Mouse (Mus musculus) liver, embryonic 14.5 days (tissue): ENCODE measurements at regions not wholly inside any gene's neighbourhood (a gene's known extent, or its start where the extent isn't known, plus 50 kb on each side); places are given as distances from the start of the nearest gene placed in this dataset.

Source experiments
- ATAC-seq: fragments of 200-750 bp; cut with Nextera tagmentation; 2 replicates; pipeline ENCODE4 v1.8.0; 2017; ENCODE audit warnings: moderate number of reproducible peaks, mild to moderate bottlenecking, moderate library complexity; ENCODE audit not compliant: insufficient read depth
- DNase-seq, 3 experiments: peaks; one replicate each; pipeline ENCODE4 v3.0.0-alpha.2; 2012 to 2013; ENCODE audit warnings: low read depth in 3 of 3, low spot score in 3 of 3
- H3K27ac ChIP-seq: fragments of 300-500 bp; sonication (generic); 2 replicates; pipeline ENCODE4 v1.5.1; 2014; ENCODE audit warnings: moderate library complexity, mild to moderate bottlenecking, control low read depth, inconsistent platforms
- H3K27me3 ChIP-seq: fragments of 300-500 bp; sonication (generic); 2 replicates; pipeline ENCODE4 v1.6.1; 2014; ENCODE audit warnings: mild to moderate bottlenecking, low read length, moderate library complexity; ENCODE audit not compliant: control insufficient read depth, insufficient read depth
- H3K36me3 ChIP-seq: fragments of 300-500 bp; sonication (generic); replicated peaks from 2 replicates; pipeline ENCODE4 v1.6.1; 2014; ENCODE audit warnings: low read depth; ENCODE audit not compliant: control insufficient read depth, insufficient read depth
- H3K4me1 ChIP-seq, 2 experiments: fragments of 200-500 bp in 1 of 2; fragments of 300-500 bp in 1 of 2; sonication (generic) in 1 of 2; replicated peaks; 2 replicates each; pipeline ENCODE4 v1.6.1; 2012 to 2014; ENCODE audit warnings: antibody characterized with exemption in 1 of 2, inconsistent platforms in 1 of 2, low read length in 1 of 2; ENCODE audit not compliant: control insufficient read depth in 2 of 2, insufficient read depth in 2 of 2
- H3K4me2 ChIP-seq: fragments of 300-500 bp; sonication (generic); 2 replicates; pipeline ENCODE4 v1.6.1; 2014; ENCODE audit warnings: low read depth, mild to moderate bottlenecking, control low read depth, moderate library complexity
- H3K4me3 ChIP-seq, 2 experiments: fragments of 200-500 bp in 1 of 2; fragments of 300-500 bp in 1 of 2; sonication (generic) in 1 of 2; 2 replicates each; pipeline ENCODE4 v1.5.1; 2012 to 2014; ENCODE audit warnings: low read depth in 2 of 2, low read length in 2 of 2, mild to moderate bottlenecking in 2 of 2, control low read depth in 1 of 2, inconsistent platforms in 1 of 2, moderate library complexity in 1 of 2; ENCODE audit not compliant: insufficient read depth in 1 of 2
- H3K9ac ChIP-seq: fragments of 300-500 bp; sonication (generic); replicated peaks from 2 replicates; pipeline ENCODE4 v1.6.1; 2014; ENCODE audit warnings: mild to moderate bottlenecking, control low read depth, moderate library complexity
- H3K9me3 ChIP-seq: fragments of 300-500 bp; sonication (generic); 2 replicates; pipeline ENCODE4 v1.6.1; 2016; ENCODE audit warnings: low read length, mixed read lengths; ENCODE audit not compliant: control insufficient read depth
- CTCF ChIP-seq: IDR thresholded peaks from 2 replicates; pipeline ENCODE4 v1.5.1; 2016; ENCODE audit warnings: antibody characterized with exemption, low read depth, control low read depth
- EP300 ChIP-seq: IDR thresholded peaks from 2 replicates; pipeline ENCODE4 v1.6.1; 2016; ENCODE audit warnings: antibody characterized with exemption, low read depth
- WGBS: fragments of 180-500 bp; shearing (Covaris S2); extraction: QIAGEN DNeasy Blood & Tissue Kit; methylation state at CpG from one replicate; pipeline ENCODE4 v1.1.7; 2014; ENCODE audit not compliant: insufficient replicate concordance; 5-methylcytosine and 5-hydroxymethylcytosine counted together

DNA sequence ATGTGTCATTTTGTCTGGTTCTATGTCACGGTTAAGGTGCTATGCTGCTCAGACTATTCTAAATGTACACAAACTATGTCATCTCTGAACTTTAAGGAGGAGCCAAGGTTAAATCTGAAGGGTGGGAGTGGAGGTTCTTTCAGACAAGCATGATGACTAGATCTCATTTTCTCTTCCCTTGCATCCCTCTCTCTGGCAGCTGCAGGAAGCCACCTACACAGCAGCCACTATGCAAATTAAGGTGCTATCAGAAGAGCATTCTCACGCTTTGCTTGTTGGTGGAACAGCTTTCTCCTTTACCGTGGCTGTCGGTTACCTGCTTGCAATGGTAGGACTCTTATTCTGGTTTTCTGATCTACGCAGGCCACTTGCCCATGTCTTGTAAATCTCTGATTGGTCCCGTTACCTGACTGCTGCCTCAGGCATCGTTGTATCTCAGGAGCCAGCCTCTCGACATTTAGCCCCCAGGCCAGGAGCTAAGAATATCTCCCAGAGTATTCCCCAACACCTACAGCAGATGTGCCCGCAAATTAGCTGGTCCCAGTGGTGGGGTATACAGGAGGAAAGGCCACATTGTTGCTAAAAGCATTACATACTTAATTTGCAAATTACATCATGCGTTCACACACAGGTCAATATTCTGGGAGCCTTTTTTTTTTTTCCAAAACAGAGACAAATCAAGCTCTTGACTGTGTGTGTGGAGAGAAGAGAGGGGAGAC, 192.6 kb downstream of the Emx2 start:
- no peak for ATAC-seq
- H3K36me3 ChIP-seq, result no peaks in the 10 kb centered on the region

DNA sequence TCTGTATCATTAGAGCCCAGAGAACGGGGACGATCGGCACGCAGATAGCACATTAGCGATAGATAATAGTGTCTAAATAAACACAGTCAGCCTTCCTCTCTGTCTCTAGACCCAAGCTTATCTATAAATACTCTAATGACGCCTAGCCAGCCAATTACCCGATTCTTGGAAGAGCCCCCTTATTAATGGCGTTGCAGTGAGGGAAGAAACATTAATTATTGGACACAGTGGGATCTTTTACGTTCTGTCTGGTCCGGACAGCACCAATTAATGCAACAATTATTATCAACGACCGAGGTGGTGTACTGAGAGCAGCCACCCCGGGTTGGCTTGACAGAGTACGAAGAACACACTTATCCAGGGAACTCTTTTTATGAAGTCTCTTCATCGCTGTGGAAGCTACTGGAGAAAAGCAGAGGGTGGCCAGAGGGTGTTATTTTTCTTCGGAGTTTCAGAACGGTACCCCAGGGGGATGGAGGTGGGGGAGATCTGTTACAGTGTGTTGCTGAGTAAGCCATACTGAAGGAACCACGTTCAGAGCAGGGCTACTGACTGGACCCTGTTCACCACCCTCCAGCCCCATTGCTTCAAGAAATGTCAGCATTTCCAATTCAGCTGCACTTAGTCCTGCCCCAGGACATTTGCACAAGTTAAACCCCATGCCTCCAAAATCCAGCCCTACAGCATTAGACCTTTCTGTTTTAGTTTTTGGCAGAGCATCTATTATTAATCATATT, 195.6 kb downstream of the Emx2 start:
- no peak overlapping the region for H3K9ac ChIP-seq

More for the DNA sequence above, 192.6 kb downstream of the Emx2 start:
- H3K4me2 ChIP-seq, result no peak overlapping the region
- H3K9me3 ChIP-seq, result no peaks in the 10 kb centered on the region
- no peaks in the 10 kb centered on the region for H3K27me3 ChIP-seq
- WGBS, result 53% methylated on average over 10 of the region's 10 CpGs
- H3K4me3 ChIP-seq, result no peak overlapping the region
- TF ChIP-seq EP300 (no peak), CTCF (no peak)
- no peak overlapping the region for H3K9ac ChIP-seq
- no peaks in the 10 kb centered on the region for H3K4me1 ChIP-seq
- no peak overlapping the region for H3K27ac ChIP-seq
- no peak for DNase-seq

DNA sequence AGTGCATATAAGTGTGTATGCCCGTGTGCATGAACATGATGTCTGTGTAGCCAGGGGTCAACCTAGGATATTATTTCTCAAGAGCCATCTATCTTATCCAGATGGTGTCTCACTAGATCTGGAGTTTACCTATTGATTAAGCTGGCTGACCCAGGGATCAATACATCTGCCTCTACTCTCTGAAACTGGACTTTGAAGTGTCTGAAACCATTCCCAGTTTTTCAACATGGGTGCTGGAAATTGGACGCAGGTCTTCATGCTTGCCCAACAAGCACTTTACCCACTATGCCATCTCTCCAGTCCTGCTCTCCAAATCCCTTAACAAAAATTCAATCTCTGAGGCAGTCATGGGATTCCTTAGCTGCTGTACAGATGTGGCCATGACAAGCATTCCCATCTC, 197.1 kb downstream of the Emx2 start:
- H3K4me2 ChIP-seq, result no peak overlapping the region
- no peaks in the 10 kb centered on the region for H3K9me3 ChIP-seq
- H3K36me3 ChIP-seq, result no peaks in the 10 kb centered on the region
- WGBS, result 70% methylated on average over 2 of the region's 2 CpGs
- no peaks in the 10 kb centered on the region for H3K27me3 ChIP-seq
- TF ChIP-seq EP300 (no peak), CTCF (no peak)
- ATAC-seq (no peak), DNase-seq (no peak)
- H3K4me3 ChIP-seq, result no peak overlapping the region
- no peaks in the 10 kb centered on the region for H3K4me1 ChIP-seq
- no peak overlapping the region for H3K9ac ChIP-seq
- H3K27ac ChIP-seq, result no peak overlapping the region

More for the DNA sequence above, 195.6 kb downstream of the Emx2 start:
- H3K4me2 ChIP-seq, result no peak overlapping the region
- TF ChIP-seq EP300, result no peak
- TF ChIP-seq CTCF, result no peak
- H3K27ac ChIP-seq, result no peak overlapping the region
- H3K27me3 ChIP-seq, result no peaks in the 10 kb centered on the region
- no peak overlapping the region for H3K4me3 ChIP-seq
- no peak for DNase-seq
- no peaks in the 10 kb centered on the region for H3K4me1 ChIP-seq
- whole genome bisulfite sequencing, result 61% methylated on average over 18 of the region's 18 CpGs
- no peak for ATAC-seq
- no peaks in the 10 kb centered on the region for H3K36me3 ChIP-seq
- no peaks in the 10 kb centered on the region for H3K9me3 ChIP-seq

DNA sequence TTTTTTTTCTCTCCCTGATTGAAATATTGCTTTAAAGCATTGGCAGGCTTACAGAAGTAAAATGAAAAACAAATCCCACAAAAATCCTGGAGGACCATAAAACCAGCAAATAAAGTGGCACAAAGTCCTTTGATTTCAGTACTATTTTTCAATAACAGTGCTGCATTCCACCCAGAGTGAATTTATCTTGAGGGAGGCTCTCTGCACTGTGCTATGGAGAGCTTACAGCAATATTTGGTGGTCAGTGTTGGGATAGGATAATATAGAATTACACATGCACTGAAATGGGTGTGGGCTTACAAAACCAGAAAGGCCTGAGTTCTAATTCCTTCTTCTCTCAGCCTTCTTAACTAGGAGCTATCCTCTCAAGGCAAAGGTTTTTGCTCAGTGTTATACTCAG, 211.6 kb downstream of the Emx2 start:
- H3K9ac ChIP-seq, result no peak overlapping the region
- no peak overlapping the region for H3K27ac ChIP-seq
- no peak for ATAC-seq
- H3K9me3 ChIP-seq, result no peaks in the 10 kb centered on the region
- H3K36me3 ChIP-seq, result no peaks in the 10 kb centered on the region
- H3K27me3 ChIP-seq, result no peaks in the 10 kb centered on the region
- DNase-seq, result no peak
- no peaks in the 10 kb centered on the region for H3K4me1 ChIP-seq
- H3K4me2 ChIP-seq, result no peak overlapping the region
- H3K4me3 ChIP-seq, result no peak overlapping the region
- TF ChIP-seq EP300 (no peak), CTCF (no peak)

DNA sequence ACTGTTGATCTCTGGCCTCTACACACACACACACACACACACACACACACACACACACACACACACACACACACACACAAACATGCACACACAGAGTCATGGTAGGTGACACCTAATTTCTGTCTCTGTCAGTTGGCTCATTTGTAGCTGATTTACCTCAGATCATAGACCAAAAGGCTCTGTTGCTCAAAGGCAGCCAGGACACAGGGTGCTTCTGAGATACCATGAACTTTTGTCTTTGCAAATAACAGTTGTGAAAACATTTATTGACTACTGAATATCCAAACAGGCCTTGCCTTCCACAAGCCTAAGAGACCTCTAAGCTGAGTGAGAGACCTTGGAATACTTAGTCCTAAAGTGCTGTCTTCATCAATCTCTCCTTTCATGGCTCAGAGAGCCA, 215.4 kb downstream of the Emx2 start:
- no peaks in the 10 kb centered on the region for H3K36me3 ChIP-seq
- ATAC-seq (no peak), DNase-seq (no peak)
- TF ChIP-seq EP300, result no peak
- TF ChIP-seq CTCF, result no peak
- H3K4me2 ChIP-seq, result no peak overlapping the region
- H3K4me3 ChIP-seq, result no peak overlapping the region
- no peaks in the 10 kb centered on the region for H3K9me3 ChIP-seq
- H3K27me3 ChIP-seq, result no peaks in the 10 kb centered on the region
- H3K4me1 ChIP-seq, result no peaks in the 10 kb centered on the region
- no peak overlapping the region for H3K27ac ChIP-seq
- H3K9ac ChIP-seq, result no peak overlapping the region
